8 mouse cellular contexts compared by ENCODE assay signal in genomic region chr19:5802011-5802786, GRCm38 (mm10). TPM values are rescaled to one million over a fixed set of nuclear protein-coding genes. Genes with fewer than 3 reads are reported as not detected.
DNase-seq lines count a peak whose midpoint lies in the region; ATAC-seq and TF ChIP-seq lines count a peak whose summit lies in the region.

No protein-coding gene starts in this region.

- H3K9me3 ChIP-seq in embryonic facial prominence, embryonic 12.5 days: no peaks in the 10 kb centered on the region
- no peaks in the 10 kb centered on the region for H3K9me3 ChIP-seq in limb, embryonic 11.5 days (ENCODE audit: control insufficient read depth, low read length)
- no peaks in the 10 kb centered on the region for H3K9me3 ChIP-seq in midbrain, embryonic 13.5 days

- 0 out of 2 replicates have a peak, but pooled peaks have one; percentile 6 for TF ChIP-seq CTCF in kidney, adult 2 months (conservative IDR thresholded peaks at IDR 0.05; ENCODE audit: insufficient read depth, insufficient read length, low read depth, low read length)
- no peak for TF ChIP-seq CTCF in small intestine, adult 2 months (IDR thresholded peaks at IDR 0.05; ENCODE audit: extremely low read depth, insufficient read length, insufficient replicate concordance, low read depth, low read length)

- peak overlapping the region; percentile 99 for H3K9ac ChIP-seq in embryonic facial prominence, embryonic 12.5 days
- H3K9ac ChIP-seq in limb, embryonic 11.5 days (ENCODE audit: low read length): peak overlapping the region; percentile 95
- H3K9ac ChIP-seq in midbrain, embryonic 13.5 days (replicated peaks): peak overlapping the region; percentile 99

- H3K27ac ChIP-seq in embryonic facial prominence, embryonic 12.5 days: peak overlapping the region; percentile 99
- peak overlapping the region; percentile 99 for H3K27ac ChIP-seq in kidney, adult 2 months (ENCODE audit: insufficient read depth, low read depth, low read length)
- peak overlapping the region; percentile 99 for H3K27ac ChIP-seq in limb, embryonic 11.5 days (replicated peaks; ENCODE audit: low read depth, low read length)
- peak overlapping the region; percentile 100 for H3K27ac ChIP-seq in midbrain, embryonic 13.5 days
- H3K27ac ChIP-seq in small intestine, adult 2 months (ENCODE audit: insufficient read depth, low read depth, low read length): peak overlapping the region; percentile 100

- peaks cover 33% of the 10 kb centered on the region for H3K4me1 ChIP-seq in embryonic facial prominence, embryonic 12.5 days
- peaks cover 27% of the 10 kb centered on the region for H3K4me1 ChIP-seq in kidney, adult 2 months (ENCODE audit: control insufficient read depth, insufficient read depth, low read length)
- H3K4me1 ChIP-seq in limb, embryonic 11.5 days (ENCODE audit: control insufficient read depth, insufficient read depth, low read length): peaks cover 21% of the 10 kb centered on the region
- H3K4me1 ChIP-seq in midbrain, embryonic 13.5 days (replicated peaks): peaks cover 44% of the 10 kb centered on the region
- peaks cover 8% of the 10 kb centered on the region for H3K4me1 ChIP-seq in small intestine, adult 2 months (ENCODE audit: control insufficient read depth, insufficient read depth, insufficient read length, low read length)

- peak overlapping the region; percentile 77 for H3K4me2 ChIP-seq in embryonic facial prominence, embryonic 12.5 days (replicated peaks)
- H3K4me2 ChIP-seq in limb, embryonic 11.5 days (ENCODE audit: low read depth, severe bottlenecking): peak overlapping the region; percentile 92
- H3K4me2 ChIP-seq in midbrain, embryonic 13.5 days (replicated peaks): peak overlapping the region; percentile 97

- WGBS in embryonic facial prominence, embryonic 12.5 days: under 1% methylated on average over 25 of the region's 25 CpGs
- under 1% methylated on average over 25 of the region's 25 CpGs for WGBS in kidney, adult 2 months
- under 1% methylated on average over 25 of the region's 25 CpGs for WGBS in limb, embryonic 11.5 days
- under 1% methylated on average over 25 of the region's 25 CpGs for WGBS in midbrain, embryonic 13.5 days
- under 1% methylated on average over 25 of the region's 25 CpGs for WGBS in small intestine, adult 2 months

- H3K27me3 ChIP-seq in embryonic facial prominence, embryonic 12.5 days: no peaks in the 10 kb centered on the region
- no peaks in the 10 kb centered on the region for H3K27me3 ChIP-seq in kidney, adult 2 months (replicated peaks; ENCODE audit: control insufficient read depth, insufficient read depth, low read length)
- no peaks in the 10 kb centered on the region for H3K27me3 ChIP-seq in limb, embryonic 11.5 days (ENCODE audit: control insufficient read depth, insufficient read depth, low read length)
- no peaks in the 10 kb centered on the region for H3K27me3 ChIP-seq in midbrain, embryonic 13.5 days
- no peaks in the 10 kb centered on the region for H3K27me3 ChIP-seq in small intestine, adult 2 months (ENCODE audit: control insufficient read depth, insufficient read depth, low read length)

- peak; percentile 100 for TF ChIP-seq POLR2A in kidney, adult 2 months (IDR thresholded peaks at IDR 0.05; ENCODE audit: low read depth, low read length)
- TF ChIP-seq POLR2A in small intestine, adult 2 months (IDR thresholded peaks at IDR 0.05; ENCODE audit: low read depth, low read length): peak; percentile 100

- H3K4me3 ChIP-seq in embryonic facial prominence, embryonic 12.5 days: peak overlapping the region; percentile 100
- peak overlapping the region; percentile 75 for H3K4me3 ChIP-seq in kidney, adult 2 months (ENCODE audit: insufficient read depth, low read depth, low read length)
- peak overlapping the region; percentile 63 for H3K4me3 ChIP-seq in limb, embryonic 11.5 days (ENCODE audit: low read depth, low read length)
- peak overlapping the region; percentile 99 for H3K4me3 ChIP-seq in midbrain, embryonic 13.5 days (replicated peaks)
- H3K4me3 ChIP-seq in small intestine, adult 2 months (ENCODE audit: low read depth, low read length): peak overlapping the region; percentile 71

- DNase-seq in 3134 (ENCODE audit: extremely low read depth, insufficient read length, low spot score): peak; percentile 85
- DNase-seq in adrenal gland, postnatal 36 days: peak; percentile 95
- peak; percentile 96 to 99 for DNase-seq in heart, adult 18-20 months
- DNase-seq in kidney, adult 2 months: peak; percentile 98
- peak; percentile 99 for DNase-seq in limb, embryonic 11.5 days (ENCODE audit: low spot score)

- H3K36me3 ChIP-seq in embryonic facial prominence, embryonic 12.5 days: peaks cover 21% of the 10 kb centered on the region
- peaks cover 26% of the 10 kb centered on the region for H3K36me3 ChIP-seq in kidney, adult 2 months (ENCODE audit: control insufficient read depth, insufficient read depth, low read length)
- H3K36me3 ChIP-seq in limb, embryonic 11.5 days (ENCODE audit: control insufficient read depth, insufficient read depth, low read length): peaks cover 3% of the 10 kb centered on the region; the same call in 1 of the 2 replicates
- H3K36me3 ChIP-seq in midbrain, embryonic 13.5 days: peaks cover 13% of the 10 kb centered on the region
- H3K36me3 ChIP-seq in small intestine, adult 2 months (ENCODE audit: control insufficient read depth, insufficient read depth, low read length): peaks cover 32% of the 10 kb centered on the region

- ATAC-seq in embryonic facial prominence, embryonic 12.5 days (ENCODE audit: insufficient number of reproducible peaks, insufficient read depth, low FRiP score, low TSS enrichment): no peak
- ATAC-seq in limb, embryonic 11.5 days (ENCODE audit: insufficient number of reproducible peaks, low FRiP score, low TSS enrichment, low read depth): no peak
- no peak for ATAC-seq in midbrain, embryonic 13.5 days

RNA-seq across cellular contexts. Expression of gene Scyl1, which starts 31.0 kb away (rescaled TPM):
- total RNA-seq in adrenal gland, postnatal 36 days (2021): 100 to 1,000 TPM; 103 to 107 TPM
- 78.8 and 80.0 TPM in 2 replicates for polyA plus RNA-seq in embryonic facial prominence, embryonic 12.5 days (2016; fragmentation: Nextera tagmentation; extraction: Ambion mirVana)
- total RNA-seq in heart, adult 18-20 months (2021): 10 to 100 TPM; 55.1 to 67.8 TPM
- 107 and 134 TPM in 2 replicates for polyA plus RNA-seq in kidney, adult 2 months (2012; rRNA removed)
- polyA plus RNA-seq in limb, embryonic 11.5 days (2014; fragmentation: Nextera tagmentation; extraction: Ambion mirVana): 65.8 and 66.6 TPM in 2 replicates
- 64.9 and 70.0 TPM in 2 replicates for polyA plus RNA-seq in midbrain, embryonic 13.5 days (2015; fragmentation: Nextera tagmentation; extraction: Ambion mirVana)
- polyA plus RNA-seq in small intestine, adult 2 months (2012; rRNA removed): 37.1 and 52.5 TPM in 2 replicates
